Mouse (Mus musculus) embryonic facial prominence, embryonic 14.5 days (tissue): ENCODE results near the gene Obsl1. TPM values are rescaled to one million over a fixed set of nuclear protein-coding genes. Genes with fewer than 3 reads are reported as not detected.

Source experiments
- ATAC-seq: fragments of 200-750 bp; cut with Nextera tagmentation; 2 replicates; pipeline ENCODE4 v1.8.0; 2017; ENCODE audit warnings: low read depth, moderate number of reproducible peaks, moderate TSS enrichment
- DNase-seq: peaks from one replicate; pipeline ENCODE4 v3.0.0-alpha.2; 2015; ENCODE audit warnings: low spot score
- H3K27ac ChIP-seq: fragments of 300-500 bp; sonication (generic); replicated peaks from 2 replicates; pipeline ENCODE4 v1.5.1; 2014; ENCODE audit warnings: low read depth, mild to moderate bottlenecking, low read length, moderate library complexity
- H3K27me3 ChIP-seq: fragments of 300-500 bp; sonication (generic); replicated peaks from 2 replicates; pipeline ENCODE4 v1.6.1; 2014; ENCODE audit warnings: low read length; ENCODE audit not compliant: control insufficient read depth, insufficient read depth
- H3K36me3 ChIP-seq: fragments of 300-500 bp; sonication (generic); 2 replicates; pipeline ENCODE4 v1.6.1; 2014; ENCODE audit warnings: low read length, mixed read lengths; ENCODE audit not compliant: control insufficient read depth, insufficient read depth
- H3K4me1 ChIP-seq: fragments of 300-500 bp; sonication (generic); 2 replicates; pipeline ENCODE4 v1.6.1; 2014; ENCODE audit warnings: antibody characterized with exemption, low read length; ENCODE audit not compliant: control insufficient read depth, insufficient read depth
- H3K4me2 ChIP-seq: fragments of 300-500 bp; sonication (generic); 2 replicates; pipeline ENCODE4 v1.6.1; 2014; ENCODE audit warnings: low read depth, mild to moderate bottlenecking, low read length, moderate library complexity, mixed read lengths
- H3K4me3 ChIP-seq: fragments of 300-500 bp; sonication (generic); 2 replicates; pipeline ENCODE4 v1.5.1; 2014; ENCODE audit warnings: low read depth, mild to moderate bottlenecking, low read length
- H3K9ac ChIP-seq: fragments of 300-500 bp; sonication (generic); 2 replicates; pipeline ENCODE4 v1.6.1; 2014; ENCODE audit warnings: low read depth, mild to moderate bottlenecking, low read length, moderate library complexity, mixed read lengths
- H3K9me3 ChIP-seq: fragments of 300-500 bp; sonication (generic); 2 replicates; pipeline ENCODE4 v1.6.1; 2016; ENCODE audit warnings: low read length; ENCODE audit not compliant: control insufficient read depth
- WGBS: fragments of 180-500 bp; shearing (Covaris S2); extraction: QIAGEN DNeasy Blood & Tissue Kit; methylation state at CpG from one replicate; pipeline ENCODE4 v1.1.7; 2014; 5-methylcytosine and 5-hydroxymethylcytosine counted together
- polyA plus RNA-seq: library from polyadenylated mRNA; unstranded; fragments of >200 nt; fragmentation: Nextera tagmentation; extraction: Ambion mirVana; gene quantifications from 2 replicates; pipeline ENCODE4 v1.2.1, GENCODE M21; 2014

Gene Obsl1
- polyA plus RNA-seq, 1 experiment from 2014 or later = 98.7 TPM

DNA sequence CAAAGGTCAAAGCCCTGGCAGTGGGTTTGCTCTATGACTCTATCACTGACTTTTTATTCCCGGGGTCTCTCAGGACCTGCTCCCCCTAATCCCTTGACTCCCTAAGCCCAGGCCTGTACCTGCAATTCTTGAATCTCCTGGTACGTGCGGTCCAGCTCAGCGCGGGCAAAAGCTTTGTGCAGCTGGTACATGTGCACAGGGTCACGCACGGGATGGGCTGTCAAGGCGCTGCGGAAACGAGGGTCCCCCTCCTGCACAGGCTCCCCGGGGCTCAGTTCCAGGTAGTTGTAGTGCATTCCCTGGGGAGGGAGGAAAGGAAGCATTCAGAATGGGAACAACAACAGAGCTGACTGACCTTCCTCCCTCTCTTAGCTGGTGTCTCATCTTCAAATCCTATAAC is 29.8 kb downstream of the Obsl1 start:
- no peak for ATAC-seq
- WGBS = 95% methylated on average over 11 of the region's 11 CpGs

DNA sequence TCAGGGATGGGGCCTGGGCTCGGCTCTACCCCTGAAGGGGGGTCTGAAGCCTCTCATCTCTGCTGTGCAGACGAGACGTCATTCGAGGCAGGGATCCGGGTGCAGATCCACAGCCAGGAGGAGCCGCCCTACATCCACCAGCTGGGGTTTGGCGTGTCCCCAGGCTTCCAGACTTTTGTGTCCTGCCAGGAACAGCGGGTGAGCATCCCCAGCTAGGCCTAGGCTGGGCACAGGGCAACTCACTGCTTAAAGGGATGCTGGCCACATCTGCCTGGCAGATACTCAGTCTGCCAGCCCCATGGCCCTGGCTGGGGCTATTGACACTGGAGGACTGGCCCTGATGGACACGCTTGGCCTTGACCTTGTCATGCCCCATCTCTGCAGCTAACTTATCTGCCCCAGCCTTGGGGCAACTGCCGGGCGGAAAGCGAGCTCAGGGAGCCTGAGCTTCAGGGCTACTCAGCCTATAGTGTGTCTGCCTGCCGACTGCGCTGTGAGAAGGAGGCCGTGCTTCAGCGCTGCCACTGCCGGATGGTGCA is 36.9 kb downstream of the Obsl1 start:
- no peak overlapping the region for H3K9ac ChIP-seq
- peaks cover 4% of the 10 kb centered on the region for H3K27me3 ChIP-seq
- WGBS = 72% methylated on average over 17 of the region's 17 CpGs
- ATAC-seq (no peak), DNase-seq (no peak)
- H3K9me3 ChIP-seq = no peaks in the 10 kb centered on the region
- H3K27ac ChIP-seq = no peak overlapping the region
- H3K4me1 ChIP-seq = no peaks in the 10 kb centered on the region
- H3K4me3 ChIP-seq = no peak overlapping the region
- no peak overlapping the region for H3K4me2 ChIP-seq
- peaks cover 15% of the 10 kb centered on the region for H3K36me3 ChIP-seq

More for the DNA sequence above, 29.8 kb downstream of the Obsl1 start:
- Histone ChIP-seq H3K4me2 (no peak overlapping the region), H3K4me3 (no peak overlapping the region), H3K27me3 (peaks cover 11% of the 10 kb centered on the region; the same call in 1 of the 2 replicates), H3K4me1 (peaks cover 9% of the 10 kb centered on the region), H3K9ac (no peak overlapping the region), H3K36me3 (peaks cover 44% of the 10 kb centered on the region), H3K27ac (no peak overlapping the region), H3K9me3 (no peaks in the 10 kb centered on the region)
- DNase-seq = no peak

DNA sequence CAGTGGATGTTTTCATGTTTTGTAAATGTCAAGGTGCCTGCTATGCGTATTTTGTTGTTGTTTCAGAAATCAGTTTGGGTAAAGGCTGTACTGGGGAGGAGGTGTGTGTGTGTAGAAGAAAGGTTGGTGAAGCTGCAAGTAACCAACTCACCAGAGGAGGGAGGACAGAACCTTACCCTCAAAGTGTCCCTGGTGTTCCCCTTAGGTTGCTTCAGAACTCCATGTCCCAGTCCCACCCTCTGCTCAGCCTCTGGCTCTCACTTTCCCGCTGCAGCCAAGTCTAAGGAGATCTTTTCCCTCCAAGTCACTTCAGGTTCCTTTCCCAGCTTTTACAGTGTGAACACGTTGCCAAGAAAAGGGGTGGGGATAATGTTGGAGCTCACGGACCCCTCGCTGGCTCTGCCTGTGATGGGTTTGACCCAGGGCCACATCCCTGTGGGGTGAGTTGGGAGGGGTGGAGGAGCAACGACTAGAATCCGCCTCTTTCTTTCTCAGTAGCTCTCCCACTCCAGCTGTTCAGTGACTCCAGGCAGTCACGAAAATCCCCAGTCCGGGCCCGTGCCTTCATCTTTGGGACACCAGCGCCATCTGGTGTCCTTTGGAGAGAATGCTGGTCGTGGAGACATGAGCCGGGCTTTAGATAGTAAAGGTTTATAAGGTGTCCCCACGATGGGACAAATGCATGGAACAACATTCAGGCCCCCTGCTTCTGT is 38.9 kb downstream of the Obsl1 start:
- H3K9ac ChIP-seq = peak overlapping the region; percentile 28; the same call in 1 of the 2 replicates

DNA sequence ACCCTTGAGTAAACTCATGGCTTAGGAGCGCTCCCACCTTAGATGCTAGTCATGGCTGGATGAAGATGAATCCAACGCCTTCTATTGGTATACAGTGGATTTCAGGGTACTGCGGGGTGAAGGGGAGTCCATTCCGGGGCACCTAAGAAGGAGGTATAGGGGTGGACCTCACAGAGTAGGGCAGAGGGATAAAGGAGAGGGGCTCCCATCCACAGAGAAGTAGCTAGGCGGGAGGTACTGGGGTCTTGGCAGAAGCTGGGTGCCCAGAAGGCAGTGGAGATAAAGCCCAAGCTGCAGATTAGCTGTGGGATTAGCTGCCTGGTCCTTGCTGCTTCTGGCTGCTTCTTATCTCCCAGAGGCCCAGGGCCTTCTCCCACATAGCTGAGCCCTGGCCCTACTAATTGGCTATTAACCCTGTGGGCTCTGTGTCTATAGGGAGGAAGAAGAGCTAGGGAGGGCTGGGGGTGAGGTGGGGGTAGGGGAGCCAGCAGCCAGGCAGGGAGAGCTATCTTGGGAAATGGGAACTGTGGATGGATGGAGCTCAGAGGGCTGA is 42.5 kb downstream of the Obsl1 start:
- Histone ChIP-seq H3K27me3 (peaks cover 15% of the 10 kb centered on the region), H3K9ac (no peak overlapping the region), H3K36me3 (no peaks in the 10 kb centered on the region), H3K4me1 (peaks cover 6% of the 10 kb centered on the region), H3K4me2 (no peak overlapping the region), H3K4me3 (no peak overlapping the region), H3K27ac (no peak overlapping the region), H3K9me3 (no peaks in the 10 kb centered on the region)
- DNase-seq (no peak), ATAC-seq (no peak)
- WGBS = 83% methylated on average over 5 of the region's 5 CpGs

More for the DNA sequence above, 38.9 kb downstream of the Obsl1 start:
- ATAC-seq (peak; percentile 85), DNase-seq (peak; percentile 91)
- Histone ChIP-seq H3K9me3 (no peaks in the 10 kb centered on the region), H3K36me3 (no peaks in the 10 kb centered on the region), H3K4me3 (no peak overlapping the region), H3K4me1 (no peaks in the 10 kb centered on the region), H3K27ac (no peak overlapping the region), H3K27me3 (peaks cover 4% of the 10 kb centered on the region), H3K4me2 (peak overlapping the region; percentile 30)
- WGBS = 7% methylated on average over 14 of the region's 14 CpGs

DNA sequence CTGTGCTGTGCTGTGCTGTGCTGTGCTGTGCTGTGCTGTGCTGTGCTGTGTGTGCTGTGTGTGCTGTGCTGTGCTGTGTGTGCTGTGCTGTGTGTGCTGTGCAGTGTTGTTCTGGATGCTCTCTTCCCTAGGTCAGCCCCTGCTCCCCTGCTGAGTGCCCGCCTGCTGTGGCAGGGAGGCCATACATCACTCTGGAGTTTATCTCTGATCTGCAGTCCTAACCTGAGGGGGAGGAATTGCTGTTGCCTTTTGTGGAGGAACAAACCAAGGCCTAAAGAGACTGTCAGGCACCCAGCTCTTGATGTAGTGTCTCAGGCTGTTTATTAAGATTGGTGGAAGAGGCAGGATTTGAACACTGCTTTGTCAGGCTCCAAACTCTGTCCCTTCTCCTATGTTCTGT is 43.6 kb downstream of the Obsl1 start:
- WGBS = 67% methylated on average over 1 of the region's 1 CpGs
- no peak overlapping the region for H3K9ac ChIP-seq
- ATAC-seq (no peak), DNase-seq (no peak)
- H3K27me3 ChIP-seq = peaks cover 17% of the 10 kb centered on the region
- H3K9me3 ChIP-seq = no peaks in the 10 kb centered on the region
- H3K4me2 ChIP-seq = no peak overlapping the region
- no peak overlapping the region for H3K27ac ChIP-seq
- no peak overlapping the region for H3K4me3 ChIP-seq
- H3K36me3 ChIP-seq = no peaks in the 10 kb centered on the region
- H3K4me1 ChIP-seq = peaks cover 6% of the 10 kb centered on the region

DNA sequence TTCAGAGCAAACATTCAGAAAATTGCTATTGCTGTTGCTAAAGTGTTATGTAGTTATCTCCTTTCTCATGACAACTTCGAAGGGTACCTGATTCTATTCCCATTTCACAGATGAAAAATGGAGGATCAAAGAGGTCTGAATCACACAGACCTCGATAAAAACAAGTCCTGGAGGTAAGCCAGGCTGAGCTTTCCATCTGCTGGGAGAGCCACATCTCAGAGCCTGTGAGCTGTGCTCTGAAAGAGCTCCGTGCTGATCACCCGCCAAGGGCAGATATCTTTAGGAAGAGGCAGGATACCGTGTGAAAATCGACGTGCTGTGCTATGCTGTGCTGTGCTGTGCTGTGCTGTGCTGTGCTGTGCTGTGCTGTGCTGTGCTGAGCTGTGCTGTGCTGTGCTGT is 46.0 kb downstream of the Obsl1 start:
- Histone ChIP-seq H3K27me3 (peaks cover 31% of the 10 kb centered on the region), H3K4me1 (peaks cover 16% of the 10 kb centered on the region), H3K4me2 (no peak overlapping the region), H3K9me3 (no peaks in the 10 kb centered on the region), H3K27ac (no peak overlapping the region), H3K36me3 (no peaks in the 10 kb centered on the region), H3K9ac (no peak overlapping the region), H3K4me3 (no peak overlapping the region)
- no peak for ATAC-seq
- 73% methylated on average over 7 of the region's 7 CpGs for WGBS
- no peak for DNase-seq

DNA sequence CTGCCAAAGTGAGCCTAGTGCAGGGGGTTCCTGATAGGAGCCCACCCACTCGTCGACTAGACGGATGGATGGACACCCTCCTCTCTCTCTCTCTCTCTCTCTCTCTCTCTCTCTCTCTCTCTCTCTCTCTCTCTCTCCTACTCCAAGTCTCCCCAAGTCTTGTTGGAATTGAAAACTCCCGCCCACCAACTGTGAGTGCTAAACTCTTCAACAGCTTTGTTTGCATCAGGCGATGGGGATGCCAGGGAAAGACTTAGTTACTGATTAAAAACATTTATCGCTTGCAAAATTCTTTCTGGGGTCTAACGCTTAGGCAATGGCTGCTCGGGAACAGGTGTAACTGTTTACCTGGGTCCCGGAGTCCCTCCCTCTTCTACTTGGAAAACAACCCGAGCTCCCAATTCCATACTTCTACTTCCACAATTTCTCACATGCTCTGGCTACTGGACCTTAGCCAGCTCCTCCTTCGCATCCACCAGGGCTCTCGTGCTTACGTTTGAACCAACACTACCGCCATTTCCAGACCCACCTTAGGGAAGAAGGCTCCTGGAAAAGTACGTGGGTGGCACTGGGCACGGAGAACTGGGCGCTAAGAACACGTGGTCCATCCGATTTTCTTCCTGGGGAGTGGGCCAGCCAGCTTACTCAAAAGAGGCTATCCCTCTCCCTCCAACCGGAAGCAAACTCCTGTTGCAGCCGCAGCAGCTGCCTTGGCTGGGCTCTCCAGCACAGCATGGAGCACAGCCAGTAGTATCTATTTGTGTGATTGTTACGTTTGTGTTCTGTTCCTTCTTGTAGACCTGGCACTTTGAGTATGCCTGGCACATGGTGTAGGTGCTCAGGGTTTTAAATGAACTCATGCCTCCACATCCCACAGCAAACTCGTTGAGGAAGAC is 47.2 kb downstream of the Obsl1 start:
- Histone ChIP-seq H3K27me3 (peaks cover 32% of the 10 kb centered on the region), H3K9me3 (no peaks in the 10 kb centered on the region), H3K9ac (peak overlapping the region; percentile 38), H3K4me3 (peak overlapping the region; percentile 31), H3K4me2 (peak overlapping the region; percentile 50), H3K4me1 (peaks cover 16% of the 10 kb centered on the region), H3K36me3 (no peaks in the 10 kb centered on the region), H3K27ac (0 out of 2 replicates have a peak overlapping the region, but pooled peaks have one; percentile 15)
- 12% methylated on average over 23 of the region's 23 CpGs for WGBS
- DNase-seq = peak; percentile 60
- ATAC-seq = no peak; the same call in 1 of the 2 replicates

DNA sequence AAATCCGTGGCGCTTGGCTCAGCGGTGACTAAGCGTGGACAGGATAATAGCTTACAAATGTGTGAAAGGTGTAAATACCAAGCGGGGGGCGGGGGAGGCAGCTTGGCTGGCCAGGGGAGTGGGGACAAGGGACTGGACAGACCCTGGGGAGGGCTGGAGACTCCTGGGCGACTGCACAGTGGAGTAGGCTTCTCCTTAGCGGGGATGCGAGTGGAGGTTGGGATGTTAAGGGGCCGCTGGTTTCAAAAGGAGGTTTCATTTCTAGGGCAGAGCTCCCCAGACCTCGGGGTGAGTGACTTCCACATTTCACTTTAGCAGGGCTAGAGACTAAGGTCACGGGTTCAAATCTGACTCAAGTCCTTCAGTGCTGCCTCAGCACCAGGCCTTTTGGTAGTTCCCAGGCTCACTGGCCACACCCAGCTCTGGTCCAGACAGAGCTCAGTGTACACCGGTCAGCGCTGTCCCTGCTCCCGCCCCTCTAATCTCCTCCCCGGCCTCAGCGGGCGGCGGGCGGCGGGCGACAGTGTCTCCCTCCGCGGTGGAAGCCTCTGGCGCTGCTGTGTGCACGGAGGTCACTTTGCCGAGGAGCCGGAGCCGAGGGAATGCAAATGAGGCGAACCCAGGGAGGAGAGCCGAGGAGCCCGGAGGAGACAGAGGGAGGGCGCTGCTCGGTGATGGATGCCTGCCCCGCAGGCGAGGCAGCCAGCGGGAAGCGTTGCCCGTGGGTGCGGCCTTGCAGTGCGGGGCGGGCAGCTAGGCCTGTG is 48.0 kb downstream of the Obsl1 start:
- DNase-seq (no peak), ATAC-seq (peak; percentile 42; the same call in 1 of the 2 replicates)
- Histone ChIP-seq H3K9me3 (no peaks in the 10 kb centered on the region), H3K4me2 (peak overlapping the region; percentile 50), H3K4me1 (peaks cover 16% of the 10 kb centered on the region), H3K27me3 (peaks cover 32% of the 10 kb centered on the region), H3K27ac (no peak overlapping the region), H3K36me3 (no peaks in the 10 kb centered on the region), H3K9ac (peak overlapping the region; percentile 38), H3K4me3 (peak overlapping the region; percentile 31)
- WGBS = 7% methylated on average over 29 of the region's 42 CpGs
